Mouse (Mus musculus) midbrain, embryonic 15.5 days (tissue): ENCODE measurements at regions not wholly inside any gene's neighbourhood (a gene's known extent, or its start where the extent isn't known, plus 50 kb on each side); places are given as distances from the start of the nearest gene placed in this dataset.

Experiments
- ATAC-seq: fragments of 200-750 bp; cut with Nextera tagmentation; replicated peaks from 2 replicates; pipeline ENCODE4 v1.8.0; 2017; ENCODE audit warnings: moderate TSS enrichment
- H3K27ac ChIP-seq: fragments of 300-500 bp; sonication (generic); 2 replicates; pipeline ENCODE4 v1.5.1; 2015; ENCODE audit warnings: mild to moderate bottlenecking, inconsistent platforms
- H3K27me3 ChIP-seq: fragments of 300-500 bp; sonication (generic); replicated peaks from 2 replicates; pipeline ENCODE4 v1.6.1; 2015; ENCODE audit warnings: inconsistent platforms
- H3K36me3 ChIP-seq: fragments of 300-500 bp; sonication (generic); replicated peaks from 2 replicates; pipeline ENCODE4 v1.6.1; 2015; ENCODE audit warnings: inconsistent platforms
- H3K4me1 ChIP-seq: fragments of 300-500 bp; sonication (generic); 2 replicates; pipeline ENCODE4 v1.6.1; 2015; ENCODE audit warnings: inconsistent platforms
- H3K4me2 ChIP-seq: fragments of 300-500 bp; sonication (generic); 2 replicates; pipeline ENCODE4 v1.6.1; 2015; ENCODE audit warnings: inconsistent platforms, mild to moderate bottlenecking, moderate library complexity
- H3K4me3 ChIP-seq: fragments of 300-500 bp; sonication (generic); 2 replicates; pipeline ENCODE4 v1.5.1; 2015; ENCODE audit warnings: mild to moderate bottlenecking, inconsistent platforms
- H3K9ac ChIP-seq: fragments of 300-500 bp; sonication (generic); 2 replicates; pipeline ENCODE4 v1.6.1; 2015; ENCODE audit warnings: mild to moderate bottlenecking, inconsistent platforms
- H3K9me3 ChIP-seq: fragments of 300-500 bp; sonication (generic); 2 replicates; pipeline ENCODE4 v1.6.1; 2016; ENCODE audit warnings: inconsistent platforms
- WGBS: fragments of 180-500 bp; shearing (Covaris S2); methylation state at CpG from one replicate; pipeline ENCODE4 v1.1.7; 2015; ENCODE audit warnings: mixed read lengths; 5-methylcytosine and 5-hydroxymethylcytosine counted together

GRCm38 (mm10) chr3:45523281-45523680 is 145.1 kb downstream of the Pcdh10 start:
- Histone ChIP-seq H3K27me3 (no peaks in the 10 kb centered on the region), H3K9ac (no peak overlapping the region), H3K4me2 (no peak overlapping the region), H3K4me1 (no peaks in the 10 kb centered on the region), H3K4me3 (no peak overlapping the region), H3K36me3 (no peaks in the 10 kb centered on the region), H3K27ac (no peak overlapping the region), H3K9me3 (no peaks in the 10 kb centered on the region)
- no peak for ATAC-seq
- WGBS: 85% methylated on average over 4 of the region's 4 CpGs

GRCm38 (mm10) chr3:45547091-45547490 is 168.9 kb downstream of the Pcdh10 start:
- H3K4me2 ChIP-seq: no peak overlapping the region
- H3K27me3 ChIP-seq: no peaks in the 10 kb centered on the region
- H3K4me3 ChIP-seq: no peak overlapping the region
- ATAC-seq: no peak
- no peaks in the 10 kb centered on the region for H3K9me3 ChIP-seq
- WGBS: 91% methylated on average over 3 of the region's 3 CpGs
- H3K27ac ChIP-seq: no peak overlapping the region
- no peaks in the 10 kb centered on the region for H3K36me3 ChIP-seq
- H3K4me1 ChIP-seq: no peaks in the 10 kb centered on the region
- no peak overlapping the region for H3K9ac ChIP-seq

- 29% methylated on average over 1 of the region's 1 CpGs for WGBS
- Histone ChIP-seq H3K9ac (no peak overlapping the region), H3K27me3 (no peaks in the 10 kb centered on the region), H3K4me2 (no peak overlapping the region), H3K36me3 (no peaks in the 10 kb centered on the region), H3K4me3 (no peak overlapping the region), H3K4me1 (no peaks in the 10 kb centered on the region), H3K9me3 (no peaks in the 10 kb centered on the region), H3K27ac (no peak overlapping the region)
- peak; percentile 69 for ATAC-seq
Observed at GRCm38 (mm10) chr3:45555736-45556135, 177.5 kb downstream of the Pcdh10 start.

- H3K4me2 ChIP-seq: no peak overlapping the region
- no peaks in the 10 kb centered on the region for H3K27me3 ChIP-seq
- WGBS: 94% methylated on average over 1 of the region's 1 CpGs
- H3K9ac ChIP-seq: no peak overlapping the region
- no peaks in the 10 kb centered on the region for H3K36me3 ChIP-seq
- H3K9me3 ChIP-seq: no peaks in the 10 kb centered on the region
- no peak overlapping the region for H3K27ac ChIP-seq
- no peak for ATAC-seq
- H3K4me3 ChIP-seq: no peak overlapping the region
- no peaks in the 10 kb centered on the region for H3K4me1 ChIP-seq
Observed at GRCm38 (mm10) chr3:45572995-45573394, 194.8 kb downstream of the Pcdh10 start.

- no peak overlapping the region for H3K9ac ChIP-seq
- H3K36me3 ChIP-seq: no peaks in the 10 kb centered on the region
- H3K9me3 ChIP-seq: no peaks in the 10 kb centered on the region
- H3K4me3 ChIP-seq: no peak overlapping the region
- ATAC-seq: no peak
- H3K4me2 ChIP-seq: no peak overlapping the region
- H3K27me3 ChIP-seq: no peaks in the 10 kb centered on the region
- H3K27ac ChIP-seq: no peak overlapping the region
- H3K4me1 ChIP-seq: no peaks in the 10 kb centered on the region
- 86% methylated on average over 1 of the region's 1 CpGs for WGBS
Observed at GRCm38 (mm10) chr3:45577035-45577434, 198.8 kb downstream of the Pcdh10 start.

GRCm38 (mm10) chr3:45593561-45593960 is 215.4 kb downstream of the Pcdh10 start:
- no peak for ATAC-seq
- H3K9me3 ChIP-seq: no peaks in the 10 kb centered on the region

GRCm38 (mm10) chr3:45602278-45602677 is 224.1 kb downstream of the Pcdh10 start:
- no peak overlapping the region for H3K4me2 ChIP-seq
- H3K9ac ChIP-seq: no peak overlapping the region
- WGBS: 70% methylated on average over 2 of the region's 2 CpGs
- H3K9me3 ChIP-seq: no peaks in the 10 kb centered on the region
- H3K36me3 ChIP-seq: no peaks in the 10 kb centered on the region
- no peaks in the 10 kb centered on the region for H3K27me3 ChIP-seq
- H3K27ac ChIP-seq: no peak overlapping the region
- ATAC-seq: no peak
- no peaks in the 10 kb centered on the region for H3K4me1 ChIP-seq
- no peak overlapping the region for H3K4me3 ChIP-seq

More at GRCm38 (mm10) chr3:45593561-45593960, 215.4 kb downstream of the Pcdh10 start:
- H3K27me3 ChIP-seq: no peaks in the 10 kb centered on the region
- H3K27ac ChIP-seq: no peak overlapping the region
- no peak overlapping the region for H3K4me3 ChIP-seq
- no peak overlapping the region for H3K9ac ChIP-seq
- H3K36me3 ChIP-seq: no peaks in the 10 kb centered on the region
- no peak overlapping the region for H3K4me2 ChIP-seq
- H3K4me1 ChIP-seq: no peaks in the 10 kb centered on the region
- 60% methylated on average over 1 of the region's 1 CpGs for WGBS

GRCm38 (mm10) chr3:45603151-45603550 is 225.0 kb downstream of the Pcdh10 start:
- no peaks in the 10 kb centered on the region for H3K27me3 ChIP-seq
- no peak for ATAC-seq
- no peak overlapping the region for H3K9ac ChIP-seq
- no peak overlapping the region for H3K4me2 ChIP-seq
- H3K4me3 ChIP-seq: no peak overlapping the region
- H3K27ac ChIP-seq: no peak overlapping the region
- H3K9me3 ChIP-seq: no peaks in the 10 kb centered on the region
- no peaks in the 10 kb centered on the region for H3K36me3 ChIP-seq
- 82% methylated on average over 5 of the region's 5 CpGs for WGBS
- no peaks in the 10 kb centered on the region for H3K4me1 ChIP-seq

- Histone ChIP-seq H3K9me3 (no peaks in the 10 kb centered on the region), H3K4me2 (no peak overlapping the region), H3K4me3 (no peak overlapping the region), H3K4me1 (no peaks in the 10 kb centered on the region), H3K36me3 (no peaks in the 10 kb centered on the region), H3K27me3 (no peaks in the 10 kb centered on the region), H3K27ac (no peak overlapping the region), H3K9ac (no peak overlapping the region)
- ATAC-seq: no peak
Observed at GRCm38 (mm10) chr3:45620729-45621128, 242.5 kb downstream of the Pcdh10 start.

- no peaks in the 10 kb centered on the region for H3K9me3 ChIP-seq
- WGBS: 92% methylated on average over 6 of the region's 6 CpGs
- H3K4me2 ChIP-seq: no peak overlapping the region
- H3K27ac ChIP-seq: no peak overlapping the region
- H3K9ac ChIP-seq: no peak overlapping the region
- no peak for ATAC-seq
- no peaks in the 10 kb centered on the region for H3K36me3 ChIP-seq
- H3K4me3 ChIP-seq: no peak overlapping the region
- no peaks in the 10 kb centered on the region for H3K27me3 ChIP-seq
- no peaks in the 10 kb centered on the region for H3K4me1 ChIP-seq
Observed at GRCm38 (mm10) chr3:45645856-45646450, 267.8 kb downstream of the Pcdh10 start.

GRCm38 (mm10) chr3:45649361-45649760 is 271.2 kb downstream of the Pcdh10 start:
- Histone ChIP-seq H3K4me2 (no peak overlapping the region), H3K9me3 (no peaks in the 10 kb centered on the region), H3K36me3 (no peaks in the 10 kb centered on the region), H3K27me3 (no peaks in the 10 kb centered on the region), H3K4me1 (no peaks in the 10 kb centered on the region), H3K27ac (no peak overlapping the region), H3K4me3 (no peak overlapping the region), H3K9ac (no peak overlapping the region)
- ATAC-seq: no peak

GRCm38 (mm10) chr3:45657023-45657422 is 278.8 kb downstream of the Pcdh10 start:
- H3K4me2 ChIP-seq: no peak overlapping the region
- H3K9ac ChIP-seq: no peak overlapping the region
- no peaks in the 10 kb centered on the region for H3K36me3 ChIP-seq
- no peaks in the 10 kb centered on the region for H3K4me1 ChIP-seq
- no peak for ATAC-seq
- H3K27ac ChIP-seq: no peak overlapping the region
- no peaks in the 10 kb centered on the region for H3K27me3 ChIP-seq
- no peak overlapping the region for H3K4me3 ChIP-seq
- 58% methylated on average over 5 of the region's 5 CpGs for WGBS
- no peaks in the 10 kb centered on the region for H3K9me3 ChIP-seq

GRCm38 (mm10) chr3:45658093-45658776 is 280.0 kb downstream of the Pcdh10 start:
- Histone ChIP-seq H3K27ac (no peak overlapping the region), H3K4me2 (no peak overlapping the region), H3K9ac (no peak overlapping the region), H3K4me1 (no peaks in the 10 kb centered on the region), H3K27me3 (no peaks in the 10 kb centered on the region), H3K9me3 (no peaks in the 10 kb centered on the region), H3K36me3 (no peaks in the 10 kb centered on the region), H3K4me3 (no peak overlapping the region)
- ATAC-seq: no peak
- 65% methylated on average over 2 of the region's 2 CpGs for WGBS
